Mouse (Mus musculus): ENCODE measurements around the gene Pigz.

DNA sequence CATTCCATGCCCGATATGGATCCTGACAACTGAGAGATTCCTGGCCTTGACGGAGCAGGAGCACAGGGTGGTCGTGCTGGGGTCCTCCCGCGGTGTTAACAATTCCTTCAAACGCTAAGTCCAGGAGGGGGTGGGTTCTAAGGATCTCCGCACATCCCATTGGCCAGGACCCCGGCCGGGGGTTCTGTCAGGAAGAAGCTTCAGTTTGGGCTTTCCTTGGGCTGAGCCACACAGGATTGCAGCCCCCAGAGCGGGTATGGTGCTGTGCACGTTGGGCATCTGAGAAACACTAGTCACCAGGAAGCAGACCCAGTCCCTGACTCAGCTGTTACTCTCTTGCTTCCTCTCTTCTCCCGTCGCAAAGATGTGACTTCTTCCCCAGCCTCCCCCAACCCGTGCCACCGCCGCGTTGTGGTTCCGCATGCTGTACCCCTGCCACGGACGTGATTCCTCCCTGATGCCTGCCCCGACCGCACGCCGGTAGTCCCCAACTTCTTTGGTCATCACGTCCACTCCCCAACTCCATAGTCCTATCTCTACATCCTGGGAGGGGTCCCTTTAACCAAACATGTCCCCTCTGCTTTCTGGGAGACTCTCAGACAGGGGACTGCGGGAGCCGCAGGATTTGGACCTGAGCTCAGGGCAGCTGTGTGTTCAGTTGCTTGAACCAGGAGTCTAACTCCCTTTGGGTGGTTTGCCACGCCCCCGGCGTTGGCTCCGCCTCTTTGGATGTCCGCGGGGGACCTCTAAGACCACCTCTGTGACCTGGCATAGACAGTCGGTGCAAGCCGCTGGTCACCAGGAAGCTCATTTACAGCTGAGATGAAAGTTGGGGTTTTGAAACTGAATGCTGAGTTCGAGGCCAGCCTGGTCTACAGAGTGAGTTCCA is 1.7 kb downstream of the Pigz start:
- TF ChIP-seq CTCF (IDR thresholded peaks at IDR 0.05; ENCODE audit: low read depth, low read length) (no peak), TAL1 (conservative IDR thresholded peaks at IDR 0.05; ENCODE audit: low read depth, low read length) (no peak), GATA1 (IDR thresholded peaks at IDR 0.05; ENCODE audit: borderline replicate concordance, low read length) (no peak)

Measured in G1E (cell line).